Mouse (Mus musculus) thymus, postnatal 10 days (tissue): Measurements from ENCODE around the gene Gm16434.
"Not testable (repeated sequence)": the region's sequence is repeated elsewhere in the genome, so short reads cannot be mapped to it uniquely, and the experiment has no call there.

ENCODE experiments used
- DNase-seq, 2 experiments: peaks; one replicate each; pipeline ENCODE4 v3.0.0; 2021; ENCODE audit warnings: low spot score in 2 of 2

The Gm16434 gene

GRCm38 (mm10) chr14:7194440-7194839, at the start of gene Gm16434:
Gene Gm16434 (minus strand): TSS chr14:7194540.
- not testable (repeated sequence) for DNase-seq

DNA sequence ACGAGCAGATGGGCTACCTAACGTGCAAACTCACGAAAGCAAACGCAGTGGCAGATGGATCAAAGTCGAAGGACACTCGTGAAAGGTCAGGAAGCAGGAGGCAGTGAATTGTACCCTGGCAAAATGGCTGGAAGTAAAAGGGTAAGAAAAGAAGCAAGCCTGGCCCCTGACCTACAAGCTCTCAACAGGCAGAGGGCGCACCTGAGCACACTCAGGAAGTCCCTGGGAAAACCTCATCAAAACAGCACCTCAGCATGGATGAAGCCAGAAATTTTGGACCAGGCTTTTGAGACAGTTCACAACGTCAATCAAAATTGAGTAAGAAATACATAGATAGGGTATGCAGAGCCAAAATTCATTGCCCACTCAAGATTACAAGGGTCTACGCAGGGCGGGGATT, 49.2 kb upstream of the Gm16434 start:
- DNase-seq, result not testable (repeated sequence)

GRCm38 (mm10) chr14:7200070-7200469, 5.7 kb upstream of the Gm16434 start:
- peak in 1 of 2 experiments; percentile 2 for DNase-seq

GRCm38 (mm10) chr14:7174483-7174971, 19.8 kb downstream of the Gm16434 start, which contains the start of gene Gm3512:
Gene Gm3512 (minus strand): TSS chr14:7174533.
- DNase-seq, result peak in 1 of 2 experiments; percentile 3
